Mouse (Mus musculus) heart, postnatal 0 days (tissue): ENCODE measurements around the gene Gnptab. TPM values are rescaled to one million over a fixed set of nuclear protein-coding genes. Genes with fewer than 3 reads are reported as not detected.
A peak's percentile ranks its signal among the peaks of the same experiment; 100 is the strongest.

Experiments
- ATAC-seq: fragments of 200-750 bp; cut with Nextera tagmentation; 2 replicates; pipeline ENCODE4 v1.8.0; 2017; ENCODE audit warnings: low read depth, moderate number of reproducible peaks, moderate library complexity; ENCODE audit not compliant: insufficient read depth
- DNase-seq: peaks from one replicate; pipeline ENCODE4 v3.0.0-alpha.2; 2016; ENCODE audit warnings: low spot score
- H3K27ac ChIP-seq: fragments of 300-500 bp; sonication (generic); 2 replicates; pipeline ENCODE4 v1.5.1; 2014; ENCODE audit warnings: low read depth, mild to moderate bottlenecking
- H3K27me3 ChIP-seq: fragments of 300-500 bp; sonication (generic); 2 replicates; pipeline ENCODE4 v1.6.1; 2014; ENCODE audit warnings: low read length, mixed read lengths; ENCODE audit not compliant: control insufficient read depth, insufficient read depth
- H3K36me3 ChIP-seq: fragments of 300-500 bp; sonication (generic); replicated peaks from 2 replicates; pipeline ENCODE4 v1.6.1; 2014; ENCODE audit warnings: low read length, mixed read lengths; ENCODE audit not compliant: control insufficient read depth, insufficient read depth
- H3K4me1 ChIP-seq: fragments of 300-500 bp; sonication (generic); 2 replicates; pipeline ENCODE4 v1.6.1; 2014; ENCODE audit warnings: antibody characterized with exemption; ENCODE audit not compliant: control insufficient read depth, insufficient read depth
- H3K4me2 ChIP-seq: fragments of 300-500 bp; sonication (generic); 2 replicates; pipeline ENCODE4 v1.6.1; 2014; ENCODE audit warnings: low read depth, mild to moderate bottlenecking, low read length, moderate library complexity
- H3K4me3 ChIP-seq: fragments of 300-500 bp; sonication (generic); 2 replicates; pipeline ENCODE4 v1.5.1; 2014; ENCODE audit warnings: low read depth, low read length
- H3K9ac ChIP-seq: fragments of 300-500 bp; sonication (generic); replicated peaks from 2 replicates; pipeline ENCODE4 v1.6.1; 2014; ENCODE audit warnings: low read depth, low read length, mixed read lengths
- H3K9me3 ChIP-seq: fragments of 300-500 bp; sonication (generic); replicated peaks from 2 replicates; pipeline ENCODE4 v1.6.1; 2016; ENCODE audit warnings: low read length; ENCODE audit not compliant: control insufficient read depth
- CTCF ChIP-seq: IDR thresholded peaks from 2 replicates; pipeline ENCODE4 v1.5.1; 2016; ENCODE audit warnings: antibody characterized with exemption, control low read depth, low read depth
- EP300 ChIP-seq: IDR thresholded peaks from 2 replicates; pipeline ENCODE4 v1.6.1; 2016; ENCODE audit warnings: antibody characterized with exemption, low read depth
- WGBS: fragments of 180-500 bp; shearing (Covaris S2); extraction: QIAGEN DNeasy Blood & Tissue Kit; methylation state at CpG from one replicate; pipeline ENCODE4 v1.1.7; 2014; 5-methylcytosine and 5-hydroxymethylcytosine counted together
- polyA plus RNA-seq: library from polyadenylated mRNA; unstranded; fragments of >200 nt; fragmentation: Nextera tagmentation; extraction: Ambion mirVana; gene quantifications from 2 replicates; pipeline ENCODE4 v1.2.1, GENCODE M21; 2015
- total RNA-seq: library from RNA; depleted of rRNA; stranded (reverse); fragments of >200 nt; gene quantifications from 2 replicates; pipeline ENCODE4 v1.2.3, GENCODE M21; 2014; ENCODE audit warnings: low replicate concordance

Gnptab gene
- total and polyA plus RNA-seq, 2 experiments from 2014 or later = 8.4 to 15.8 TPM

DNA sequence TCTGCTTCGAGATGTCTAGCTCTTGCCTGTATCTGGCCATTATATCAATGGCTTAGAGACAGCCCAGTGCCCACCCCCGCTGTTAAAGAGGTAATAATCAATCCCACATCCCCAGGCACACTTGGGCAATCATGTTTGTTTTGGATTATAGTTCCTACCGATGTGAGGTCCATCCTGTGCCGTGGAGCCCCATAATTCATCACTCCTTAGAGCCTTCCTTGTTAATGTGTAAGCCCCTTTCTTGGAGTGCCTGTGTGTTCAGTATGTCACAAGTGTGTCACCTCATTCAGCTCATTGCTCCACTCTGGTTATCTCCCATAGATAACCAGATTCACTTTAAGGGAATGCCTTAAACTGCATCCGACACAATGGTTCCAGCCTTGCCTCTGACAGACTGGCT lies 24.3 kb upstream of the Gnptab start:
- no peak for ATAC-seq
- no peak overlapping the region for H3K4me3 ChIP-seq
- no peak for TF ChIP-seq EP300
- no peak overlapping the region for H3K9ac ChIP-seq
- H3K27me3 ChIP-seq = no peaks in the 10 kb centered on the region
- no peak overlapping the region for H3K4me2 ChIP-seq
- no peaks in the 10 kb centered on the region for H3K36me3 ChIP-seq
- WGBS = 75% methylated on average over 5 of the region's 5 CpGs
- no peak overlapping the region for H3K27ac ChIP-seq
- H3K9me3 ChIP-seq = no peaks in the 10 kb centered on the region
- H3K4me1 ChIP-seq = no peaks in the 10 kb centered on the region
- DNase-seq = no peak

- WGBS = 10% methylated on average over 21 of the region's 21 CpGs
- no peaks in the 10 kb centered on the region for H3K27me3 ChIP-seq
- DNase-seq = no peak
- H3K36me3 ChIP-seq = no peaks in the 10 kb centered on the region
- H3K4me3 ChIP-seq = peak overlapping the region; percentile 70
- no peak; the same call in 1 of the 2 replicates for ATAC-seq
- no peaks in the 10 kb centered on the region for H3K4me1 ChIP-seq
- H3K9me3 ChIP-seq = no peaks in the 10 kb centered on the region
- H3K9ac ChIP-seq = peak overlapping the region; percentile 61
- no peak overlapping the region for H3K27ac ChIP-seq
- TF ChIP-seq EP300 (no peak), CTCF (no peak)
- peak overlapping the region; percentile 73 for H3K4me2 ChIP-seq
These were observed 22.6 kb upstream of the Gnptab start for GRCm38 (mm10) chr10:88356114-88356982.

DNA sequence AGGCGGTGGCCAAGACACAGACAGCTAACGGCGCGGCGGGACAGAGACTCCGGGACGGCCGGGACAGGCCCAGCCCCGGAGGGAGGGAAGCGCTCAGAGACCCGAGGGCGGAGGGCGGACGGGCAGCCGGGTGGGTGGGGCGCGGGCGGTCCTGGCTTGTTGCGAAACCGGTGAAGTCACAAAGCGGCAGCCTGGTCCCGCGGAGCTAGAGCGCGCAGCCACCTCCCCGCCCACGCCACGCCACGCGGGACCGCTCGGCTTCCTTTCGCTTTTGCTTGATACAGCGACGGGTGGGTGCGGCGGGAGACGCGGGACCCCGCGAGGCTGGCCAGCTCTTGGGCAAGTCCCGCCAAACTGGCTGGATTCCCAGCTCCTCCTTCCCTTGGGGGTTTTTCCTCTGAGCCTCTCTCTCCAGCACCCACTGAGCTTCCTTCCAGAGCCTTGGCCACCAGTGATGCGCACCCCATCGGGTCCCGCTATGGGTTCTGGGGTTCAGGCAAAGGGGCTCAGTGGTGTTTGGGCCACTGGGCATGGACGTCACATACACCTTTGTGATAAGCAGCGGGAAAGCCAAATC lies 21.9 kb upstream of the Gnptab start:
- Histone ChIP-seq H3K27me3 (no peaks in the 10 kb centered on the region), H3K27ac (0 out of 2 replicates have a peak overlapping the region, but pooled peaks have one; percentile 43), H3K4me2 (peak overlapping the region; percentile 73), H3K36me3 (no peaks in the 10 kb centered on the region), H3K4me1 (no peaks in the 10 kb centered on the region), H3K9ac (peak overlapping the region; percentile 61), H3K4me3 (peak overlapping the region; percentile 70), H3K9me3 (no peaks in the 10 kb centered on the region)
- WGBS = 2% methylated on average over 47 of the region's 47 CpGs
- TF ChIP-seq CTCF = no peak
- TF ChIP-seq EP300 = no peak
- DNase-seq (peak; percentile 62), ATAC-seq (peak; percentile 84)

DNA sequence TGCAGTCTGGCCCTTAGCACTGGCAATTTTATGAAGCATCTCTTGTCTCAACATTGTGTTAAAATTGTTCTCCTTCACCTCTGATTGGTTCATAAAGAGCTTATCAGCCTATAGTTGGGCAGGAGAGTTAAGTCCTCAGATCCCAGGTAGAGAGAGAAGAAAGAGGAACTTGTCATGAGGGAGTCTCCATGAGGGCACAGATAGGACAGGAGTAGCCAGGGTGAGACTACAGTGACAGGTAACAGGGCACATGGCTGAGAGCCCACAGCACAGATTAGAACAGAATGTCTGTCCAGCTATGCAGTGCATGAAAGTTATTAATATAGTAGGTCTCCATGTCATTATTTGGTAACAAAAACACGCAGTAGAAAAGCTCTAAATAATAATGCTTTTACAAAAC lies 16.7 kb upstream of the Gnptab start:
- ATAC-seq = peak; percentile 53; the same call in 1 of the 2 replicates
- DNase-seq = no peak
- 48% methylated on average over 1 of the region's 1 CpGs for WGBS
- Histone ChIP-seq H3K4me3 (no peak overlapping the region), H3K4me1 (no peaks in the 10 kb centered on the region), H3K4me2 (no peak overlapping the region), H3K9ac (no peak overlapping the region), H3K9me3 (no peaks in the 10 kb centered on the region), H3K36me3 (no peaks in the 10 kb centered on the region), H3K27me3 (no peaks in the 10 kb centered on the region), H3K27ac (no peak overlapping the region)
- no peak for TF ChIP-seq EP300
- no peak for TF ChIP-seq CTCF

DNA sequence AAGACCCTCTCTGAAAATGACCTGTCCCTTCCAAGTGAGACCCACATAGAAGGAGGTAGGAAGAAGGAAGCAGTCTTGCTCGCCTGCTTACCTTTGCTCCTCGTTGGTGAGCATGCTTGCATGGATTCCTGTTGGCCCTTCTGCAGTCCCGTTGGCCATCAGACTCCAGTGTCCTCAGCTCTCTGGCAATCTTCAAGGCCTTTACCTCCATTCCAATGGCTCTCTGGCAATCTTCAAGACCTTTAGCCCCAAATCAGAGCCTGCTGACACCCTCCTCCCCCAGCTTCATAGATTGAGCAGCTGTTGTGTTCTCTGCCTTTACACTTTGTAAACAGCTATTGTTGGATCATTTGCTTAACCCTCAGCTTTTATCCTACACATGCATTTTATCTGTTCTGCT lies 14.7 kb upstream of the Gnptab start:
- no peak for TF ChIP-seq EP300
- no peak overlapping the region for H3K4me2 ChIP-seq
- no peak for ATAC-seq

More for the DNA sequence above, 14.7 kb upstream of the Gnptab start:
- DNase-seq = no peak
- no peak overlapping the region for H3K9ac ChIP-seq
- H3K4me1 ChIP-seq = no peaks in the 10 kb centered on the region
- H3K27ac ChIP-seq = no peak overlapping the region
- no peaks in the 10 kb centered on the region for H3K27me3 ChIP-seq
- no peak overlapping the region for H3K4me3 ChIP-seq
- WGBS = 78% methylated on average over 3 of the region's 3 CpGs
- H3K36me3 ChIP-seq = no peaks in the 10 kb centered on the region
- no peaks in the 10 kb centered on the region for H3K9me3 ChIP-seq
